Mouse (Mus musculus): ENCODE data around the gene Hus1b.
A peak's percentile ranks its signal among the peaks of the same experiment; 100 is the strongest.

Hus1b gene

DNA sequence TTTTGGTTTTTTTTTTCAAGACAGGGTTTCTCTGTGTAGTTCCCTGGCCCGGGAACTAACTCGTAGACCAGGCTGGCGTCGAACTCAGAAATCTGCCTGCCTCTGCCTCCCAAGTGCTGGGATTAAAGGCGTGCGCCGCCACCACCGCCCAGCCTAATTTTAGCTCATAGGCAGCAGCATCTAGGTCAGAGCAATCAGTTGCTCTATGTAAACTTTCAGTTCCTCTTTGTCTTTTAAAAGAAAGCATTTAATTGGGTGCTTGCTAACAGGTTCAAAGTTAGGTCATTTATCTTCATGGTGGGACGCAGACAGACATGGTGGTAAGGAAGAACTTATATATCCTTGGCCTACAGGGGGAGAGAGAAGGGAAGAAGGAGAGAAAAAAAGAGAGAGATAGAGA lies 1.6 kb upstream of the Hus1b start:
- no peak for DNase-seq (ENCODE audit: inconsistent ontology term)

DNA sequence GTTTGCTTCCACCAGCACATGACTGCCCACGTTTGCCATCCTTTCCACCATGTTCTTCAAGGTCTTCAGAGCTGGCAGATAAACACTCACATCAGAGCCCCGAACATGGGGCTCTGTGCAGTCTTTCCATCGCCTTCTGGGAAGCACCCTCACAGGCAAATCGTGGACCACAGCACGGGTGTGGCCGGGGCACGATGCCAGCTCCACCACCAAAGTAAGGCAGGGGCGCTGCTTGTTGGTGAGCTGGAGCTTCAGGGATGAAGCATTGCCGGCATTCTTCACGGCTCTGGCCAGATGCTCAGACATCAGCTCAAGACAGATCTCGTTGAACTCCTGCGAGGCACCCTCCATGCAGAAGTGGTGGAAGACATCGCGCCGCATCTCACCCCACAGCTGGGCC lies 430 bp downstream of the Hus1b start:
- no peak for DNase-seq (ENCODE audit: inconsistent ontology term)

DNA sequence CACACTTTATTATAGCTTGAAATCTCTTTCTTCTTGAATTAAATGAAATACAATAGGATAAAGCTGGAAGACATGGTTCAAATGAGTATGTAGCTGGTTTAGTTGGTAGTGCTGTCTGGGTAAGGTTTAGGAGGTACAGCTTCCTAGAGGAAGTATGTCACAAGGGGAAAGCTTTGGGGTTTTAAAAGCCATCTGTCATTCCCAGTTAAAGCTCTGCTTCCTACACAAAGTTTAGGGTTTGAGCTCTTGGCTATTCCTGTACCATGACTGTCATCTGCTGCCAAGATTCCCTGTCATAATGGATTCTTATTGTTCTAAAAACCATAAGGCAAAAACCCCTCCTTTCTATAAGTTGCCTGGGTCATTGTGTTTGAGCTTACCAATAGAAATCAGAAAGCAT lies 1.8 kb downstream of the Hus1b start:
- no peak for DNase-seq (ENCODE audit: inconsistent ontology term)

DNA sequence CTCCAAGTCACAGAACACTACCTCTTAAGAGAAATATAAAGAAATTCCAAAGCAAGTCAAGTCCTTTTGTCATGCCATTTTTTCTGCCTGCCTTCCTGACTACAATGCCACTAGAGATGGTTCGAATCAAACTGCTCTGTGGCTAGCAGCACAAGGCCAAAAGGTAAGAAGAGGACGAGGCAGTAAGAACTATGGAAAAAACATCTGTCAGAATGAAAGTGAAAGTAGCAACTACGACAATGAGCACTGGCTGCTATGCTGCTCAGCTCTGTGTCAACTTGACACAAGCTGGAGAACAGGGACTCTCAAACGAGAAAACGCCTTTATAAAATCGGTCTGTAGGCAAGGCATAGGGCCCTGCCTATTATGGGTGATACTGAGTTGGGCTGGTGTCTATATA lies 14.6 kb downstream of the Hus1b start:
- DNase-seq (ENCODE audit: inconsistent ontology term), result no peak

DNA sequence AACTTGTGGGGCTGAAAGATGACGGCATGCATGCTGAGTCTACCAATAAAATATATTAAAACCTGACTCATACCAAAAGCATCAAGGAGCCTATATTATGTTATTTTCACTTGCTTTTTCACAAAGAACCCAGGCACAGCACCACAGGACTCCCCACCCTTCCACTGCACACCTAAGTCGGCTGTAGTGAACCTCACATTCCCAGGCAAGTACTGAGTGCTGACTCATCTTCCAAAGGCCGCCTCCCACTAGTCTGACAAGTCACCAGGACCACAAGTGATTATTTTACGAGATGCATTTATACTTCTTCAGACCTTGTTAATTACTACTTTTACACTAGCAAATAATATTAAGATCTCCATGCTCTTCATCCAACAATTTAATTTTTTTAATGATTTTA lies 15.9 kb downstream of the Hus1b start:
- no peak for DNase-seq (ENCODE audit: inconsistent ontology term)

DNA sequence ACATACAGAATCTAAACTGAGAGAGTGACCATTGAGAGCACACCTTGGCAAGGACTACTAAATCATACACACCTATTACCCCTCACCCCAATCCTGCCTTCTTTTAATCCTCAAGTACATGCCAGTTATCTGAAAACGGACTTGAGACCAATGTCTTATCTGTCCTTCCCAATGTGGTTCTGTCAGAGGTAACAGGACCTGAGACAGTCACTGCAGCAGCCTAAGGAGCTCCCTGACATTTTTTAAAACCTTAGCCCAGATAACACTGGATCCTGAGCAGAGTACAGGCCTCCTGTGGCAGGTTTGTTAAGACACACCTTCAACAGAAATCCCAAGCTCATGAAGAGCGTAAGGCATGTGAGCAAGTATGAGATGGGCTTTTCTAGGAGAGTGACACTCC lies 18.4 kb downstream of the Hus1b start:
- no peak for DNase-seq (ENCODE audit: inconsistent ontology term)

DNA sequence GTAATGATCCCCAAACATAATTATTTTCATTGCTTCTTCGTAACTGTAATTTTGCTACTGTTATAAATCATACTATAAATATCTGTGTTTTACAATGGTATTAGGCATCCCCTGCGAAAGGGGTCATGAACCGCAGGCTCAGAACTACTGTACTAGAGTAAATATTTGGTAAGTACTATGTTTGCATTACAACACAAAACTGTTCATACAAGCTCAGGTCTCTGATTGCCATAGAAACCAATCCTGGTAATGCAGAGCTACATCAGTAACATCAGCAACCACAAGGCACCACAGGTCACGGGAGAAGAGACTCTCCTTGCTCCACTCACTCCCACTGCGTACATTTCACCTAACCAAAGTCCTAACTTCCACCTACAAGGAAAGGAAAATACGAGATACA lies 23.3 kb downstream of the Hus1b start:
- DNase-seq (ENCODE audit: inconsistent ontology term), result no peak

DNA sequence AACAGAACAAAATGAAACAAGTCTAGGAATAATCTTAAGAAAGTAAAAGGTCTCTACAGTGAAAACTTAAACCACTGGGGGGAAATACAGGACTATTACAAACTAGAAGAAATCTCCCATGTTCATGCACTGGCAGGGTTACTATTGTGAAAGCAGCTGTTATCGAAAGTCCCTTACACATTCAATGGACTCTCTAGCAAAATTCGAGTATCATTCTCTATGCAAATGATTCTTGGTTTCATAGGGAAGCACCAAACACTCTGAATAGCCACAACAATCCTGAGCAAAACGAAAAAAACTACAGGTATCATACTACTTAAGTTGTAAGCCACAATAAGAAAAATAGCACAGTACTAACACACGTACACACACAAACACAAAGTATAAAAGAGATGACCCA lies 25.6 kb downstream of the Hus1b start:
- no peak for DNase-seq (ENCODE audit: inconsistent ontology term)

DNA sequence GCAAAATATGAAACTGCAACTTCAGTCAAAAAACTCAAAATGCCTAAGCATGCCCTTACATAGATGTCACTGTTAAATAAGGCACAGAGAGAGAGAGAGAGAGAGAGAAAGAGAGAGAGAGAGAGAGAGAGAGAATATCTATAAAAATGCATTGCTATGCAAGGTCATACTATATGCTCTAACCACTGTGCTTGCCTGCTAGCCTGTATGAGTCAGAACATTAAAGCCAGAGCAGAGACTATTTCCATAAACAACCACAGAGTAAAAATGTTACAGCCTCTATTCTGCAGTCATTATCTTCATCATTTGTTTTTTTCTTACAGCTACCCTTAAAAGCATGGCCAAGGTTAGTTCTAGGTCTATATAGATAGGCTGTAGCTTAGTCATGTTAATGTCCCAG lies 33.8 kb downstream of the Hus1b start:
- DNase-seq (ENCODE audit: inconsistent ontology term), result no peak

DNA sequence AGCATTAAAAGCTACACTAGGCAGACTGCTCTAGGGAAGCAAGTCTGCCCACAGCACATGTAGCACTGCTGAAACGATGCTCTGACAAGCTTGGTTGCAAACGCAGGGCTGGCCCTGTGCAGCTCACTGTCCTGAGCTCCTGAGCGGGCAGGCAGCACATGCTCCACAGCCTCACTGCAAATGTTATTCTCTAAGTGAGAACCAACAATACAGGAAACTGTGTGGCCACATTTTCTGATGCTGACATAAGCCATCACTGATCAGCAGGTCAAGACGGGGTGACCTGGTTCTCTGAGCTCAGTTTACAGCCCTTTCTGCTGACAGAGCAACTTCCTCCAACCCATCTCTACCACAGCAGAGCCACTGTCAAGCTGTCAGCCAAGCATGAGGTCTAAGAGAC lies 34.5 kb downstream of the Hus1b start:
- DNase-seq (ENCODE audit: inconsistent ontology term), result peak; percentile 35

DNA sequence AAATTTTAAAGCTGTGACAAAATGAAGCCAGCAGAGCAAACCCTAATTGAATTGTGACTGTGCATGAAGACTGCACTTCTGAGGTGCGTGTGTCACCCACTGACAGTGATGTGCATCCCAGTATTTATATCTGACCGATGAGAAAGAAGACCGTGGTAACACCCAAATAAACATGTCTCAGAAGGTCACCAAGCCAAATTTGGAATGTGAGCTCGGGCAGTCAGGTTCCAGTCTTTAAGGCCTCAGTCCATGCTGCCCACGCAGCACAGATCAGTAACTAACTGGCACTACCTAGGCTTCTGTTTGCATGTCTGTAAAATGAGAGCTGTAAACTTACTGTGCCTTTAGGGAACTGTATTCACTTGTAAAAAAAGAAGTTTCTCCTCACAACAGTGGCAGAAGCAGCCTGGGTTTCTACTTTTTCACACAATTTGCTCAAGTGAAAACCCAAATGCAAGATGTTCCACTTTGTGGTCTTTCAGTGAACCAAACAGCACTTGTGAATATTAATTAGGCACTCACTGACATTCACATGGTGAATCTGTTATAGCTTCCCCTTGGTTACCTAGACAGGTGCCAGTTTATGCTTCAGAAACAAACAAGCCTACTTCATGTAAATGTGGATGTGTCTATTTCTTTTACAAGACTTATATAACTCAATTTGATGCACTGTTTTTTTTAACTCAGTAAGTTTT lies 35.5 kb downstream of the Hus1b start:
- no peak for DNase-seq (ENCODE audit: inconsistent ontology term)

DNA sequence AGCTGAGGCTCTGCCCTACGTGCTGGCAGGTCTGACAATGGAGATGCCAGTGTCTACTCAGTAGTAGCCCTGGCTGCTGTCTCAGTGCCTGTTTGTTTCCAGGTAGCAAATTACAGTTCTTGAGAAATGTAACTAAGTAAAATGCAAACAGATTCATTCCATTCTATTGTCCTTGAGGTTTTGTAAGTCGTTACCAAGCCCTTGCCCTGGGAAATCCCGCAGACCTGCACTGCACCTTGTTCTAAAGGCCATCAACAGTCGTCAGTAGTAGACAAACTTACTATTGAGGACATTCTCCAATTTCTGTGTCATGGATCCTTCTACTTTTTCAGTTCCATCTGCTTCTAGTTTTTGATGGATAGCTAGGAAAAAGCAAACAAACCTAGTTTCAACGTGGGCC lies 36.7 kb downstream of the Hus1b start:
- DNase-seq (ENCODE audit: inconsistent ontology term), result no peak

DNA sequence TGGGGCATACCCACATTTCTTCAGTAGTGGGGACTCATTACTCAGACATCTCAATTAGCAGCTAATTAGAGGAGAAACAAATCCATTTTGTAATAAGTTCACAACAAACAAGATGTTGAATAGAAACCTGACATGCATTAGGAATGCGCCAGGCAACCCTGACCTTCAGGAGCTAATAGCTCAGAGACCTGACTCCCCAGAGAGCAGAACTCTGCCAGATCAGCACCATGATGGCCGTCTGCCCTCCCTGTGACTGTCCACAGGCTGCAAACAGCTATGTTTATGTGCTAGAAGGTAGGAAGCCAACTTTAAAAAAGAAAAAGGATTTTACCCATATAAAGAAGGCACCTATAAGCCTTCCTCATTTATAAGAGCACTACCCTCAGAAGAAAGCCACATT lies 45.3 kb downstream of the Hus1b start:
- peak; percentile 40 for DNase-seq (ENCODE audit: inconsistent ontology term)

DNA sequence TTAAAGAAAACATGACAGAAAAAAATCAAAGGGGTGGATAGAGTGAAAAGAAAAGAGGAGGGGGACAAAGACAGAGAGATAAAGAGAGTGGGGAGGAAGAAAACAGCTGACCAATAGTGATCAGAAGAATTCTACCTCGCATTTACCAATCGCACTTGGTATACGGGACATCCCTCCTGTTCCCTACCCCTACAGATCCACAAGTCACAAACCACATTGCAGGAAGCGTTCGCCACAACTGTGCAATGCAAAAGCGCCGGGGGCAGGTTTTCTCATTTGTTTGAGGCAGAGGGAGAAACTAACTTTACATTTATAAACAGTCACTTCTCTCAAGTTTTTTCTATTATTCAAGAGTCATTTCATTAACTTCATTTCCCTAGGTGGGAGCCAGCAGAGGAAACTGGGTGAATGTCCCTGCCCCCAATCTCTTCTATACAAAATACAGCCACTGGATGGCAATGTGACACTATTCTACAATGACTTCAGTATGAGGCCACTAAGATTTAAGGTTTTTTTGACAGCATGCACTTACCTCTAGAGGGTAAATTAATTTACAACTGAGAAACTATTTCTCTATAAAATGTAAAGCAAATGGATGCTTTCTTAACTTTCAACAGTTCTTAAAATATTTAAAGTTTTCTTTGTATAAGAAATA lies 46.0 kb downstream of the Hus1b start:
- DNase-seq (ENCODE audit: inconsistent ontology term), result no peak
